Mouse (Mus musculus) midbrain, postnatal 0 days (tissue): ENCODE data around the gene Hmgn1. TPM values are rescaled to one million over a fixed set of nuclear protein-coding genes. Genes with fewer than 3 reads are reported as not detected.
"Not testable (repeated sequence)": the region's sequence is repeated elsewhere in the genome, so short reads cannot be mapped to it uniquely, and the experiment has no call there.

ENCODE experiments used
- ATAC-seq: fragments of 200-750 bp; cut with Nextera tagmentation; 2 replicates; pipeline ENCODE4 v1.8.0; 2017; ENCODE audit warnings: moderate number of reproducible peaks, mild to moderate bottlenecking, moderate TSS enrichment, moderate library complexity; ENCODE audit not compliant: low FRiP score
- DNase-seq: peaks from one replicate; pipeline ENCODE4 v3.0.0-alpha.2; 2015; ENCODE audit warnings: low spot score
- H3K27ac ChIP-seq: fragments of 300-500 bp; sonication (generic); 2 replicates; pipeline ENCODE4 v1.5.1; 2014; ENCODE audit warnings: low read depth, mild to moderate bottlenecking, low read length, mixed read lengths
- H3K27me3 ChIP-seq: fragments of 300-500 bp; sonication (generic); 2 replicates; pipeline ENCODE4 v1.6.1; 2014; ENCODE audit warnings: low read length, control low read depth, mixed read lengths; ENCODE audit not compliant: insufficient read depth
- H3K36me3 ChIP-seq: fragments of 300-500 bp; sonication (generic); 2 replicates; pipeline ENCODE4 v1.6.1; 2014; ENCODE audit warnings: low read length, control low read depth, mixed read lengths; ENCODE audit not compliant: insufficient read depth
- H3K4me1 ChIP-seq: fragments of 300-500 bp; sonication (generic); 2 replicates; pipeline ENCODE4 v1.6.1; 2014; ENCODE audit warnings: mild to moderate bottlenecking, control low read depth, antibody characterized with exemption, low read length, mixed read lengths; ENCODE audit not compliant: insufficient read depth
- H3K4me2 ChIP-seq: fragments of 300-500 bp; sonication (generic); 2 replicates; pipeline ENCODE4 v1.6.1; 2014; ENCODE audit warnings: low read depth, mild to moderate bottlenecking, low read length, mixed read lengths; ENCODE audit not compliant: poor library complexity, severe bottlenecking
- H3K4me3 ChIP-seq: fragments of 300-500 bp; sonication (generic); 2 replicates; pipeline ENCODE4 v1.5.1; 2014; ENCODE audit warnings: low read depth, mild to moderate bottlenecking, low read length, moderate library complexity
- H3K9ac ChIP-seq: fragments of 300-500 bp; sonication (generic); replicated peaks from 2 replicates; pipeline ENCODE4 v1.6.1; 2014; ENCODE audit warnings: mild to moderate bottlenecking, low read length, moderate library complexity, mixed read lengths; ENCODE audit not compliant: poor library complexity, severe bottlenecking
- H3K9me3 ChIP-seq: fragments of 300-500 bp; sonication (generic); 2 replicates; pipeline ENCODE4 v1.6.1; 2016; ENCODE audit warnings: low read length, control low read depth
- CTCF ChIP-seq: IDR thresholded peaks from 2 replicates; pipeline ENCODE4 v1.5.1; 2016; ENCODE audit warnings: antibody characterized with exemption, mild to moderate bottlenecking
- WGBS: fragments of 180-500 bp; shearing (Covaris S2); extraction: QIAGEN DNeasy Blood & Tissue Kit; methylation state at CpG from one replicate; pipeline ENCODE4 v1.1.7; 2014; 5-methylcytosine and 5-hydroxymethylcytosine counted together
- polyA plus RNA-seq: library from polyadenylated mRNA; unstranded; fragments of >200 nt; fragmentation: Nextera tagmentation; extraction: Ambion mirVana; gene quantifications from 2 replicates; pipeline ENCODE4 v1.2.1, GENCODE M21; 2015
- total RNA-seq: library from RNA; depleted of rRNA; stranded (reverse); fragments of >200 nt; gene quantifications from 2 replicates; pipeline ENCODE4 v1.2.3, GENCODE M21; 2014

The Hmgn1 gene
- total and polyA plus RNA-seq, 2 experiments from 2014 or later: 106 to 202 TPM

DNA sequence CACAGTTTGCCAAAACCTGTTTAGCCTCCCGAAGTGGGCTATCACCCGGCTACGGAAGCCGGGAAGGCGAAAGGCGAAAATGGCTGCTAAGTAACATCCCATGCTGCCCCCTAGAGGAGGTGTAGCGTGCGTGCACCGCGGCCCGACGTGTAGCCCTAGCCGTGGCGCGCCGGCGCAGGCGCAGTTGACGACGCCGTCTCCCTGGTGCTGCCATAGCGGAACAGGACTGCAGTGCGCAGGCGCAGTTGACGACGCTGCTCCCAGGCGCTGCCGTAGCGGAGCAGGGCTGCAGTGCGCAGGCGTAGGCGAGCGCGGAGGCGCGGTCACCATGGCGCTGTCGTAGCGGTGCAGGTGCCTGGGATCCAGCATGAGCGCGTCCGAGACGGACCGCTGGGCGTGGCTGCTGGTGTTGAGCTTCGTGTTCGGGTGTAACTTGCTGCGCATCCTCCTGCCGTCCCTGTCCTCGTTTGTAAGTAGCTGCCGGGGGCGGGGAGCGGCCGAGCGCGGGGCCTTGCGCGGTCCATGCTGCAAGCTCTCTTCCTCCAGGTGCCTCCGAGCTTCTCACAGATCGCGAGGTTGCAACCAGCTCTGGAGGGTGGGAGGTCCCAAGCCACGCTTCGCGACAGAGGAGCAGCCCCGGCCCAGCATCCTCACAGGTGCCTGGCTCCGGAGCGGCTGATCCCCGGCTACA, 17.7 kb upstream of the Hmgn1 start, which contains the start of gene Wrb:
TSS of gene Wrb (plus strand) at position 298 of the 691 bp plus-strand sequence.
- Histone ChIP-seq H3K27ac (peak within 1 kb of the TSS; percentile 77), H3K27me3 (no peaks in the 10 kb centered on the region), H3K9ac (peak within 1 kb of the TSS; percentile 75), H3K4me3 (peak within 1 kb of the TSS; percentile 65), H3K4me2 (peak within 1 kb of the TSS; percentile 76), H3K36me3 (no peaks in the 10 kb centered on the region), H3K9me3 (no peaks in the 10 kb centered on the region), H3K4me1 (peaks cover 8% of the 10 kb centered on the region; the same call in 1 of the 2 replicates)
- peak; percentile 95 for ATAC-seq
- DNase-seq: peak; percentile 100
- under 1% methylated on average over 58 of the region's 68 CpGs for WGBS
- TF ChIP-seq CTCF: peak; percentile 98

DNA sequence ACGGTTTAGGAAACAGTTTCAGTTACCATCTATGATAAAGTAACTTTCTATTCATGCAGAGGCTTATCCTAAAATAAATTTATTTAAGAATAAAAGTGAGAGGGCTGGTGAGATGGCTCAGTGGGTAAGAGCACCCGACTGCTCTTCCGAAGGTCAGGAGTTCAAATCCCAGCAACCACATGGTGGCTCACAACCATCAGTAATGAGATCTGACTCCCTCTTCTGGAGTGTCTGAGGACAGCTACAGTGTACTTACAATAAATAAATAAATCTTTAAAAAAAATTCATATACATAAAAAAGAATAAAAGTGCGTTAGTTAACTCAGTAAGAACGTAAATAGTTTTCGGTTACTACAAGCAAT, 17.2 kb upstream of the Hmgn1 start:
- H3K9me3 ChIP-seq, H3K27me3 ChIP-seq, H3K36me3 ChIP-seq, DNase-seq, H3K27ac ChIP-seq, H3K4me1 ChIP-seq, H3K9ac ChIP-seq: not testable (repeated sequence)
- peak; percentile 50 for ATAC-seq
- WGBS: 24% methylated on average over 6 of the region's 6 CpGs
- peak overlapping the region; percentile 65; the same call in 1 of the 2 replicates for H3K4me3 ChIP-seq
- H3K4me2 ChIP-seq: 0 out of 2 replicates have a peak overlapping the region, but pooled peaks have one; percentile 76

DNA sequence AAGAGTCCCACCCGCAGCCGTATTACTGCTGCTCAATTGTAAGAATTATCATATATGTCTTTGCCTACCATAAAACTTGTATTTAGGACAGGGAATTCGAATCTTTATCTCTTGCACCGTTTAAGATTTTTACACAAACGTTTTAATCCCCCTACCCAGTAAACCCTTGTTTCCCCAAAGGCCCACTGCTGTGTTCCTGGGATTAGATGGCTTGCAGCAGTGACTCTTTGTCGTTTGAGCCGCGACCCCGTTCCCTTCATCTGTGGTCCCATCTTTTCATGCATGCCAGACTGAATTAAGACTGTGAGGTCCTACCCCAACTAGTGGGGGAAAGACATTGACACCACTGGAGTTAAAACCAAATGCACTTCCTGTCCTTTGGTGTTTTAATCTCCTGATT, 937 bp upstream of the Hmgn1 start:
- under 1% methylated on average over 9 of the region's 9 CpGs for WGBS
- H3K4me1 ChIP-seq: peaks cover 8% of the 10 kb centered on the region; the same call in 1 of the 2 replicates
- TF ChIP-seq CTCF: no peak

DNA sequence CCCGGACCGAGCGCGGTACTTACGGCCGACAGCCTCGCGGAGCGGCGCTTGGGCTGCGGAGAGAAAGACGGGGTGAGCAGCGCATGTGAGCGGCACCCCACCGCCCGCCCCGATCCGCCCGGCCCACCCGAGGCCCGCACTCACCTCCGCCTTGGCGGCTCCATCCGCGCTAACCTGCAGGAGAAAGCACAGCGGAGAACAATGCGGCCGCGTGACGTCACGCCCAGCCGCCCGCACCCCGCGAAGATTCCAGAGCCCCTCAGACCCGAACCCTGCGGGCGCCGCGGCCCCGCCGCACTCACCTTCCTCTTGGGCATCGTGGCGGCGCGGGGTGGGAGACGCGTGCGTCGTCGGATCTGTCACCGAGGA, 257 bp downstream of the Hmgn1 start:
- peak overlapping the region; percentile 68 for H3K4me2 ChIP-seq
- no peak for TF ChIP-seq CTCF
- H3K4me1 ChIP-seq: peaks cover 8% of the 10 kb centered on the region; the same call in 1 of the 2 replicates
- H3K4me3 ChIP-seq: peak overlapping the region; percentile 65
- H3K27me3 ChIP-seq: no peaks in the 10 kb centered on the region
- H3K9me3 ChIP-seq: no peaks in the 10 kb centered on the region
- peak overlapping the region; percentile 96 for H3K27ac ChIP-seq
- DNase-seq (no peak), ATAC-seq (peak; percentile 74)
- peaks cover 15% of the 10 kb centered on the region for H3K36me3 ChIP-seq
- WGBS: under 1% methylated on average over 45 of the region's 52 CpGs
- peak overlapping the region; percentile 80 for H3K9ac ChIP-seq

More for the DNA sequence above, 937 bp upstream of the Hmgn1 start:
- Histone ChIP-seq H3K9me3 (no peaks in the 10 kb centered on the region), H3K27me3 (no peaks in the 10 kb centered on the region), H3K4me2 (peak overlapping the region; percentile 62), H3K4me3 (peak overlapping the region; percentile 65), H3K36me3 (peaks cover 13% of the 10 kb centered on the region), H3K9ac (peak overlapping the region; percentile 80), H3K27ac (peak overlapping the region; percentile 96)
- ATAC-seq (no peak), DNase-seq (no peak)

DNA sequence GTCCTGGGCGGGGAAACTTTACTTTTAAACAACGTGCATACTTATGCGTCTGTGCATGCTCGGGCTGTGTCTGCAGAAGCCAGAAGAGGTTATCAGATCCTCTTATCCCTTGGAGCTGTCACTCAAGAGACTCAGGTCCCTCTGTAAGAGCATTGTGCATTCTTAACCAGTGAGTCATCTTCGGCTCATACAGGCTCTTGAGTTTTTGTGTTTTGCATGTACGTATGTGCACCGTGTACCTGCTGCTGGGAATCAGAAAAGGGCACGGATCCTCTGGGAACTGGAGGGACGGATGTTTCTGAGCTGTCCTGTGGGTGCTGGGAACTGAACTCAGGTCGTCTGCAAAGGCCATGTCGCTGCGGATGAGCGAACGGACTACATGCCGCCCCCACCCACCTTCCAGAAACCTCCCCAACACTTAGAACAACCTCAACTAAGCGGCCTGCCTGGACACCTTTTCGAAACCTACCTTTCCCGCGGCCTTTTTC, 801 bp downstream of the Hmgn1 start:
- WGBS: 3% methylated on average over 19 of the region's 19 CpGs
- no peak for TF ChIP-seq CTCF
- H3K27me3 ChIP-seq: no peaks in the 10 kb centered on the region
- H3K9me3 ChIP-seq: no peaks in the 10 kb centered on the region
- peak overlapping the region; percentile 68 for H3K4me2 ChIP-seq
- H3K36me3 ChIP-seq: peaks cover 15% of the 10 kb centered on the region
- H3K4me1 ChIP-seq: peaks cover 8% of the 10 kb centered on the region; the same call in 1 of the 2 replicates
- H3K9ac ChIP-seq: peak overlapping the region; percentile 80
- DNase-seq (peak; percentile 2), ATAC-seq (no peak)
- H3K4me3 ChIP-seq: peak overlapping the region; percentile 65
- H3K27ac ChIP-seq: peak overlapping the region; percentile 96

DNA sequence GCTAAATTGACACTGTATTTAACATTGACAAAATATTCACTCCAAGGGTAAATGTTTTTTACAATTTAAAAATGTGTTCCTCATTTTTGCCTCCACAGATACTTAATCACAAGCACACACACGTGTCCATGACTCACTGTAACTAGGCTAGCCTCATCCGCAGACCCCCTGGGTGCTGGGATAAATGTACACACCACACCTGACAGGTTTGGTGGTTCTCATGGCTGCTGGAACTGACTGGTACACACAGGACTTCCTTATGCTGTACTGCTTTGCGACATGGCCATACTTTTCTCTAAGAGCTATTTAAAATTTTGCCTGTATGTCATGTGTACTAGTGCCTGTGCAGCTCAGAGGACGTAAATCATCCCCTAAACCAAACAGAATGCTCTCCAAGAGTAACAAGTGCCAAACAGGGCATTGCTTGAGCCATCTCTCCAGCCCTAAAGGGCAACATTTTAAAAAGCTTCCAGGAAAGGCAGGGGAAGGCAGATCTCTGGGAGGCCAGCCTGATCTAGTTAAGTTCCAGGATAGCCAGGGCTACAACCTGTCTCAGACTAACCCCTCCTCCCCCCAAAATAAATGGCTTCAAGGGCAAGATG, 7.4 kb downstream of the Hmgn1 start:
- H3K4me1 ChIP-seq: no peaks in the 10 kb centered on the region
- no peak overlapping the region for H3K27ac ChIP-seq
- H3K4me3 ChIP-seq: no peak overlapping the region
- H3K9ac ChIP-seq: no peak overlapping the region
- no peak for TF ChIP-seq CTCF
- ATAC-seq (no peak), DNase-seq (no peak)
- WGBS: 75% methylated on average over 4 of the region's 4 CpGs
- no peaks in the 10 kb centered on the region for H3K27me3 ChIP-seq
- no peaks in the 10 kb centered on the region for H3K9me3 ChIP-seq
- H3K4me2 ChIP-seq: no peak overlapping the region
- H3K36me3 ChIP-seq: peaks cover 31% of the 10 kb centered on the region
